Mouse (Mus musculus) megakaryocyte, embryonic 14.5 days (primary cell): ENCODE data around the gene Gm20388. TPM values are rescaled to one million over a fixed set of nuclear protein-coding genes. Genes with fewer than 3 reads are reported as not detected.
A peak's percentile ranks its signal among the peaks of the same experiment; 100 is the strongest.

Experiments
- H3K27me3 ChIP-seq: replicated peaks from 2 replicates; pipeline ENCODE3; 2012; ENCODE audit warnings: inconsistent platforms
- H3K36me3 ChIP-seq: replicated peaks from 2 replicates; pipeline ENCODE3; 2012; ENCODE audit warnings: low read length, inconsistent platforms, mixed read lengths
- H3K4me1 ChIP-seq: 2 replicates; pipeline ENCODE4 v1.6.1; 2012; ENCODE audit warnings: inconsistent platforms
- H3K4me3 ChIP-seq: replicated peaks from 2 replicates; pipeline ENCODE3; 2012; ENCODE audit warnings: moderate library complexity, mild to moderate bottlenecking, inconsistent platforms
- H3K9me3 ChIP-seq: 2 replicates; pipeline ENCODE4 v1.6.1; 2012; ENCODE audit warnings: inconsistent platforms
- FLI1 ChIP-seq: IDR thresholded peaks from 2 replicates; pipeline ENCODE4 v1.6.1; 2012; ENCODE audit warnings: low read length, inconsistent platforms, mixed read lengths
- GATA1 ChIP-seq: IDR thresholded peaks from 3 replicates; pipeline ENCODE4 v1.6.1; 2012; ENCODE audit warnings: mixed read lengths, low read length, inconsistent platforms, borderline replicate concordance
- polyA plus RNA-seq: library from polyadenylated mRNA; stranded (reverse); fragments of >175 nt; gene quantifications from 2 replicates; pipeline ENCODE4 v1.2.3, GENCODE M21; 2012; ENCODE audit warnings: low replicate concordance; ENCODE audit not compliant: insufficient read depth

The Gm20388 gene
- polyA plus RNA-seq, 1 experiment: 111 TPM

DNA sequence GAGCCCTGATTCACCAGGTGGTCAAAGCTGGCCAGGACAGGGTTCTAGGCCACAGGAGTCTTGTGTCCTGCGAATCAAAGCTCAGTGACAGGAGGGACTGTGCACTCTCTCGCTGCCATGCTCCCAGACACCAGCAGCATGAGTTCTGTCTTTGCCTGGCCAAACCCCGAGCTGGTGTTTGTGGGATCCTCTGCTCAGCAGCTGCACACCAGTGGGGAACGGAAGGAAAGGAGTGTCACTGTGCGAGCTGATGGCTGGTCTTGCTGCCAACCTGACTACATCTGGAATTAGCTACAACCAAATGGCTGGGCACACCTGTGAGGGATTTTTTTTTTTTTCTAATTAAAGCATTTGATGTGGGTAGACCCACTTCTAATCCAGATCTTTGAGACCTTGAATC is 2560.1 kb downstream of the Gm20388 start:
- Histone ChIP-seq H3K4me1 (peaks cover 91% of the 10 kb centered on the region), H3K27me3 (no peaks in the 10 kb centered on the region), H3K4me3 (peak overlapping the region; percentile 15), H3K36me3 (peaks cover 83% of the 10 kb centered on the region), H3K9me3 (no peaks in the 10 kb centered on the region)
- TF ChIP-seq GATA1: no peak
- TF ChIP-seq FLI1: no peak

GRCm38 (mm10) chr8:122473911-122474421 is 2563.3 kb downstream of the Gm20388 start:
- H3K36me3 ChIP-seq: peaks cover 72% of the 10 kb centered on the region
- H3K27me3 ChIP-seq: no peaks in the 10 kb centered on the region
- no peaks in the 10 kb centered on the region for H3K9me3 ChIP-seq
- H3K4me1 ChIP-seq: peaks cover 82% of the 10 kb centered on the region
- H3K4me3 ChIP-seq: peak overlapping the region; percentile 91
- TF ChIP-seq GATA1 (no peak), FLI1 (no peak)

DNA sequence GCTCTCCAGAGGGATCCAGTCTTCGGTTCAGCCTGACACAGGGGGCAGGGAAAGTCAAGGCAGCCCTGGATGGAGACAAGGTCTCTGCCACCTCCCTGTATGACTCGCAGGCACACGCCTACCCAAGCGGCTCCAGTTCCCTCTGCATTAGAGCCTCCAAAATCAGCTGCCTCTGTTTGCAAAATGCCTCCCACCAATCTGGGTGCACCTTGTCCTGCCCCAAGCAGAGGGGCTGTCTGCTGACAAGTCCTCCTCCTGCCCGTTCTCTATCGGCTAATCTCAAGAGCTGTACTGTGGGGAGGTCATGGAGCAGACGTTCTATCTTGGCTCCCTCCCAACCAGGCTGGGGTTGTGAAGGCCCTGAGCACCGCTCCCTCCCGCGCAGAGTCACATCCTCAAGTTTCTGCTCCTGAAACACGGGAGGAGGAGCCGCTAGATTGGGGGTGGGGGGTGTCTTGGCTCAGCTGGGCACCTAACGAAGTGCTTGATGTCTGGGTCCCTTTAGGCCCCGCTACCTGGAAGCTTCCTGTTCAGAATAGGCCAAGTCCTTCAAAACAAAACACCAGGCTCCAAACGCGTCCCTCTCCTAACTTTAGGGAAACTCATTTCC is 2564.4 kb downstream of the Gm20388 start:
- peak overlapping the region; percentile 91 for H3K4me3 ChIP-seq
- no peak for TF ChIP-seq FLI1
- no peak for TF ChIP-seq GATA1
- H3K4me1 ChIP-seq: peaks cover 74% of the 10 kb centered on the region
- peaks cover 72% of the 10 kb centered on the region for H3K36me3 ChIP-seq
- no peaks in the 10 kb centered on the region for H3K9me3 ChIP-seq
- H3K27me3 ChIP-seq: no peaks in the 10 kb centered on the region

- H3K4me1 ChIP-seq: peaks cover 68% of the 10 kb centered on the region
- H3K9me3 ChIP-seq: no peaks in the 10 kb centered on the region
- H3K36me3 ChIP-seq: peaks cover 68% of the 10 kb centered on the region
- TF ChIP-seq FLI1 (no peak), GATA1 (no peak)
- no peaks in the 10 kb centered on the region for H3K27me3 ChIP-seq
- H3K4me3 ChIP-seq: peak within 1 kb of the TSS; percentile 91
Measured at GRCm38 (mm10) chr8:122475580-122476320, 2565.1 kb downstream of the Gm20388 start, which contains the start of the genes Rnf166 and Ctu2. TSS of gene Rnf166 (minus strand) at chr8:122476064. TSS of gene Ctu2 (plus strand) at chr8:122476143.

- H3K36me3 ChIP-seq: peaks cover 96% of the 10 kb centered on the region
- H3K27me3 ChIP-seq: no peaks in the 10 kb centered on the region
- peaks cover 57% of the 10 kb centered on the region for H3K4me1 ChIP-seq
- no peak overlapping the region for H3K4me3 ChIP-seq
- 0 out of 2 replicates have a peak, but pooled peaks cover 7% of the 10 kb centered on the region for H3K9me3 ChIP-seq
- TF ChIP-seq GATA1 (no peak), FLI1 (no peak)
Measured at GRCm38 (mm10) chr8:122482448-122482847, 2571.8 kb downstream of the Gm20388 start.

GRCm38 (mm10) chr8:122483877-122484276 is 2573.2 kb downstream of the Gm20388 start:
- Histone ChIP-seq H3K9me3 (0 out of 2 replicates have a peak, but pooled peaks cover 7% of the 10 kb centered on the region), H3K4me3 (no peak overlapping the region), H3K4me1 (peaks cover 50% of the 10 kb centered on the region), H3K27me3 (no peaks in the 10 kb centered on the region), H3K36me3 (peaks cover 96% of the 10 kb centered on the region)
- TF ChIP-seq GATA1 (no peak), FLI1 (no peak)

GRCm38 (mm10) chr8:122484831-122485230 is 2574.2 kb downstream of the Gm20388 start:
- H3K4me3 ChIP-seq: peak overlapping the region; percentile 29
- TF ChIP-seq FLI1 (no peak), GATA1 (no peak)
- no peaks in the 10 kb centered on the region for H3K27me3 ChIP-seq
- H3K9me3 ChIP-seq: 0 out of 2 replicates have a peak, but pooled peaks cover 7% of the 10 kb centered on the region
- H3K4me1 ChIP-seq: peaks cover 55% of the 10 kb centered on the region
- peaks cover 96% of the 10 kb centered on the region for H3K36me3 ChIP-seq

DNA sequence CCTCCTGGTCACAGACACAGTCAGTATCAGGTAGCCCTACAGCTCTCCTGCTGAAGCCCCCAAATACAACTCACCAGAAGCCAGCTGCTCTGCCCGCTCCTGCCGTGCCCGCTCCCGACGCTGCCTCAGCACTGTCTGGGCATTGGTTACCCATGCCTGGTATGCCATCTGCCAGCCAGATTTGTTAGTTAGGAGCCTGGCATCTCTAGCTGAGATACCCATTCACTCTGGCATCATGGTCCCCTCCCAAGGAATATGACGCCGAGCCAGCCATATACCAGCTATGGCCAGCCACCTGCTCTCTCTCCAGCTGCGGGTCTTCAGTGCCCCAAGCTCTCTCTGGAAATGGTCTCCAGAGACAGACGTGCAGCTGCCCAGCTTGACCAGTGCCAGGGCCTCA is 2577.7 kb downstream of the Gm20388 start:
- H3K27me3 ChIP-seq: no peaks in the 10 kb centered on the region
- H3K4me1 ChIP-seq: peaks cover 55% of the 10 kb centered on the region
- 0 out of 2 replicates have a peak, but pooled peaks cover 7% of the 10 kb centered on the region for H3K9me3 ChIP-seq
- peaks cover 95% of the 10 kb centered on the region for H3K36me3 ChIP-seq
- H3K4me3 ChIP-seq: no peak overlapping the region
- TF ChIP-seq GATA1 (no peak), FLI1 (no peak)

DNA sequence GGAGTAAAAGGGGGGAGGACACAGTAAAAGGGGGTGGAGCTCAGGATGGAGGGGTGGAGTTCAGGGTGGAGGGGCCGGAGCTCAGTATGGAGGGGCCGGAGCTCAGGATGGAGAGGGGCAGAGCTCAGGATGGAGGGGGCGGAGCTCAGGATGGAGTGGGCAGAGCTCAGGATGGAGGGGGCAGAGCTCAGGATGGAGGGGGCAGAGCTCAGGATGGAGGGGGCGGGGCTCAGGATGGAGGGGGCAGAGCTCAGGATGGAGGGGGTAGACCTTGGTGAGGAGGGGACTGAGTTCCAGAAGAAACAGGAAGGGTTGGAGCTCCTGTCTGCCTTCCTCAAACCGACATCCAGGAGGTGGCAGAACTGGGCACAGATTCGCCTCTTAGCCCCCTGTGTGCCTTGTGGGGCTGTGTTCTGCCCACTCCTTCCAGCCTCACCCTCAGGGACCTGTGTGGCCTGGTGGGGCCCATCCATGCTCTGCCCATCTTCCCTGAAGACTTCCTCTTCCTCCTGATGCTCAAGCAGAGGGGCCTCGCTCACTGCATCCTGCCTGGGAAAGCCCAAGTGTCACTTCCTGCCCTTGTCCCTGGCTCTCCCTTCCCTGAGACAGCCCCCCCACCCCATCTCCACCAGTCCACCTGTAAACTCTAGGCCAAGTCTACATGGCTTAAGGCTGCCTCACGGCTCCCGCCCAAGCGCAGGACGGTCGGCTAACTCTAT is 2586.5 kb downstream of the Gm20388 start:
- TF ChIP-seq GATA1 (no peak), FLI1 (no peak)
- H3K9me3 ChIP-seq: no peaks in the 10 kb centered on the region
- H3K27me3 ChIP-seq: no peaks in the 10 kb centered on the region
- H3K4me3 ChIP-seq: no peak overlapping the region
- H3K36me3 ChIP-seq: peaks cover 92% of the 10 kb centered on the region
- H3K4me1 ChIP-seq: peaks cover 35% of the 10 kb centered on the region
